Mouse (Mus musculus) kidney, postnatal 36 days (tissue): ENCODE measurements around the gene Kcna2.

Experiments used
- DNase-seq, 2 experiments: peaks; one replicate each; pipeline ENCODE4 v3.0.0; 2021 to 2022; ENCODE audit warnings: mixed read lengths in 2 of 2

Gene Kcna2

DNA sequence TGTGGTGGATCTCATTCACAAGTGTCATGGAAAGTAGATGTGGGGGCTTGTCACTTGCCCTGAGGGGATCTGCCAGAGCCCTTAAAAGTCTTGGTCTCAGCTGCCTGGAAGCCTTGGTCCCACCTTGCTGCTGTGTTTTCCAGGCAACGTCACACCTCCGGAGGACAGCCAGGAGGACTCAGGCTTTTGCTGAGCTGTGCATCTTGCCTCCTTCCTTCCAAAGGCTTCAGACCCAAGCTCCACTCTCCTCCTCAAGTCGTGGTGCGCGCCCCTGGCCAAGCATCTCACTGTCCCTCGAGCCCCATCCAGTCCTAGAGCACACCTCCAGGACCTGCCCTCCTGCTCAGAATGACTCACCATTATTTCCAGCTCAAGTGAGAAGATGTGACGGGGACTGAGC is 2.1 kb downstream of the Kcna2 start:
- DNase-seq: no peak

DNA sequence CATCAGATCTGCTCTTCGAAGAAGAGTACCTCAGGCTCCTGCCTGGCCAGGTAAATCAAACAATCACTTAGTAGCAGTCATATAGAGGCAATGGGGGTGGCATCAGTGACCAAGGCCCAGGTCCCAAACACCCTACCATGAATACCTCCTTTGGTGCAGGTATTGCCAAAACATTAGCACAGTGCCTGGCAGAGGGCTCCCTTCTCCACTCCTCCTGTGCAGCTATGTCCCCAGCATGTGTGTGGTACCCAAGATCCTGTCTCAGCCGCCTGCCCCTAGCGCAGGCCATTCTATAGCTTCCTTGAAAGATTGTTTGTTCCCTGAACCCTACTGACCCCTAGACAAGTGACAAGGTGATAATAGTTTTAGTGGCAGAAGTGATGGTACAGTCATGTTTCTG is 2.5 kb downstream of the Kcna2 start:
- no peak for DNase-seq

DNA sequence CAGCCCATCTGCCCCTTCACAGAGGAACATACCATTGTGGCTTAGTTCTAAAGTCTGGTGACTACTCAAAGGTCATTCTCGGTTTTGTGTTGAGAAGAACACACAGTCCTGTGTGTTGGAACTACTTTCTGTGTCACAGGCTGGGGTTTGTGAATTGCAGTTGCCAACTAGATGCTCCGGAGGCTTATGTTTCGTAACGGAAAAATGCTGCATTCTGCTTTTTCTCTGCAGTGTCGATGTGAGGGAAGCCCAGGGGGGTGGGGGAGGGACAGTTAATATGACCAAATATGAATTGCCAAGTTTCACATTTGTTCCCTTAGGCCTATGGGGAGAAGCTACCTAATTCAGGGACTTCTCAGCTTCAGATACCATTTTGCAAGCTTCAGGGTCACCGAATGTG is 5.0 kb downstream of the Kcna2 start:
- DNase-seq: no peak

DNA sequence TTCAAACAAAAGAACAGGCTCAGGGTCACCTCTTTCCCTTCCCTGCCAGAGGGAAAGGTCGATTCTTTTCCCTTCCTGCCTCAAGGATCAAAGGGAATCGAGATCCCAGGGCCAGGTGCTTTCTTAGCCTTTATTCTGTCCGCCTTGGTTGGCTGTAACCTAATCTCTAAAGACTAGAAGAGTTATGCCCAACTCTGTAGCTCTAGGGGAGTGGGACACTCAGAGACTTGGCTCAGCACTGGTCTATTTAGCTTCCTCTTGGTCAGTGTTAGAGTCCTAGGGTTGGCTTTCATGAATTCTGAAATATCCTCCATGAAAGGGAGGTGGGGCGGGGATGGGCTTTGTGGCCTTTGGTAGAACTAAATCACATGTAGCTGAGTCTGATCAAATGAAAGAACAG is 11.6 kb downstream of the Kcna2 start:
- no peak for DNase-seq

DNA sequence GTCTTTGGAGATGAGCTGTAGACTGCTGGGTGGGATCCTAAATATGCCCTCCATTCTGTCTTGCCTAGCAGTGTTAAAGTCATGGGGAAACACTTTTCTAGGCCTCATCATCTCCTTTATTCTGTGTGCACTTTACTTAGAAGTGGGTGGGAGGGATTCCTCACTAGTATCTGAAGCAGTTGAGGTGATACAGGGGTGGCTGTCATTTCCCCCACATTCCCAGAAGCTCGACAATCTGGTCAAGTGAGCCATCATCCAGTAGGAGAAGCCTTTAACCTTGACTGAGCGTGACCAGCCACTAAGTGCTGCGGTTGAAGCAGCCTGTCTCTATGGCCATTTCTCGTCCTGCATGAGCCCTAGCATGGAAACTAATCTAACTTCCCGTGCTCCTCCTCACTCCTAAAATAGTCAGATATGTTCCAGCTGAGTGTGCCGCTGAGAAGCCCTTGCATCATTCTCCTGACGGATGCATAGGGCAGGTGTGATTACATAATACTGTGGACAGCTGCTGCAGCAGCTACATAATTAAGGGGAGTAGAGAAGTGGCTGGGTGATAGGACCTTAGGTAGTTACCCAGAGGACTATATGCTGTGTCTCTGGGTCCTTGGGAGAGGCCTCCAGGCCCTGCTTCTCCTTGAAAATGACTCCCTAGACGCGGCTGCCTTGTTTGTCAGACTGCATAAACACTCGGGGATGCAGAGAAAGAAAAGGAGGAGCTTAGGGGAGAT is 12.2 kb downstream of the Kcna2 start:
- no peak for DNase-seq

DNA sequence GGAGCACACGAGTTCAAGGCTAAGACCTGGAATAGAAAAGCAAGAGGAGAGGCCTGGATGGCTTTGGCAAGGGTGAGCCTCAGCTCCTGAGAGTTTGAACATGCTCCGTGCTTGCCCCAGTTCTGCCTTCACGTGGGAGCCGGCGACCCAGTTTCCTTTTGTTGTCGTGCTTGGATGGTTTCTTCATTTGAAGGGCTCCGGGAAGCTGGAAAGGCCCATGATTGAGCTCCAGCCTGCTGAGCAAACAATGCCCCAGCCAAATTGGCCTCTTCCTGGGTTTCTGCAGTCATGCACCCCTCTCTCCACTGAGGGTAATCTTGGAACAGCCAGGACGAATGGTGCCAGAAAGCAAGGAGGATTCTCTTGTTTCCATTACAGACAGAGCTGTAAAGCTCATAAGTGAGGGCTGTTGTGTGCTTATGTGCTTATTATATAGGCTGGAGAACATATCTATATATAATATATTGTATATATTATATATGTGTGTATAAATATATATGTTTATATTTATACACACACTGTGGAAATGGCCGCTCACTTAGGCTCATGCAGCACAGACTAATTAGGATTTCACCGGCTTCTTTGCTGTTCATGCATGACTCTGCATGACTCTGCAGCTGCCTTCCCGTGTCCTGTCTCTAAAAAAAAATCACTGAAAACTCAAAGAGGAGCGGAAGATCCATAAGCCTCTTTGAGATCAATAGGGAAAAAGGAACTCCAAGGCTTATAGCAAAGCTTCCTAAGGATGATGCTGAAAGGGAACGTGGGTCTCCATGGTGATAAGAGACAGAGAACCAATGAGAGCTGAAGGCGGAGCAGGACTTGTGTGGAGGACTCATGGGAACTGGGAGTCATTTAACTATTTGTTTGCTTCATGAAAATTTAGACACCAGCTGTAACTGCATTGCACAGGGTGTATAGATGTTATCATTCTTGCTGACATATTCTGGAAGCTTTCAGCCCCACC is 13.1 kb downstream of the Kcna2 start:
- no peak for DNase-seq

- no peak for DNase-seq
Observed at GRCm38 (mm10) chr3:107114941-107115340, 14.0 kb downstream of the Kcna2 start.

- DNase-seq: no peak
Observed at GRCm38 (mm10) chr3:107115746-107116145, 14.8 kb downstream of the Kcna2 start.

GRCm38 (mm10) chr3:107119864-107120564 is 19.1 kb downstream of the Kcna2 start:
- DNase-seq: no peak

- no peak for DNase-seq
Observed at GRCm38 (mm10) chr3:107122306-107122705, 21.4 kb downstream of the Kcna2 start.

DNA sequence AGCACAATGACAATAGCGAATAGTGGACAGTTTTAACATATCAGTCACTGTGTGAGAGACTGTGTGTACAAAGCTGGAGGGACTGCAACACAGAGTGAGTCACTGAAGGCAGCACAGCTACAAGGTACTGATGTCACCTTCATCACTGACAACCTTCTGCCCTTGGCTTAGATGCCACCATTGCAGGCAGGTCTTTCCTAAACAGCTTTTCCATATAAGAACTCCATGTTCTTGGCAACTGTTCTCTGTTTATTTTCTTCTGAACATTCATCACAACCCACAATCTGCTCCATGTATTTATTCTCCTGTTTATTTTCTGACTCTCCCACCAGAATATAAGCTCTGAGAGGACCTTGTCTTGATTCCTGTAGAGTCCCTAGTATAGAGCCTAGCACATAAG is 26.7 kb downstream of the Kcna2 start:
- no peak for DNase-seq

DNA sequence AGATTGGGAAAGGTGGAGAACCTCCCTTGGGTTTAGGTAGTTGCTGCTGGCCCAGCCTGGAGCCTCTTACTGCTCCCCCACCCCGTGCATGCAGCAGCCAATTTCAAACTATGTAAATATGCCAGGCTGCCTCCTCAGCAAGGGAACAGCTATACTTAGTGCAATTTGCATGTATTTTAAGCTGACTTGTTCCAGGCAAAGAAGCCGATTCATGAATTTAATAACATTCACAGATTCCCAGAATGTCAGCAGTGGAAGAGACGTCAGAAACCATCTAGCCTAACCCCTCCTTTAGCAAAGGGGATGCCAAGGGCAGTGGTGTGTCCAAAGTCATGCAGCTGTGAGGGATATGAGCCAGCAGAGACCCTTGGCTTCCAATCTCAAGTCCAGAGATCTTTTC is 27.5 kb downstream of the Kcna2 start:
- DNase-seq: no peak

GRCm38 (mm10) chr3:107129251-107129650 is 28.3 kb downstream of the Kcna2 start:
- DNase-seq: no peak

- peak; percentile 31 to 66 for DNase-seq
Observed at GRCm38 (mm10) chr3:107130661-107131326, 29.8 kb downstream of the Kcna2 start.

DNA sequence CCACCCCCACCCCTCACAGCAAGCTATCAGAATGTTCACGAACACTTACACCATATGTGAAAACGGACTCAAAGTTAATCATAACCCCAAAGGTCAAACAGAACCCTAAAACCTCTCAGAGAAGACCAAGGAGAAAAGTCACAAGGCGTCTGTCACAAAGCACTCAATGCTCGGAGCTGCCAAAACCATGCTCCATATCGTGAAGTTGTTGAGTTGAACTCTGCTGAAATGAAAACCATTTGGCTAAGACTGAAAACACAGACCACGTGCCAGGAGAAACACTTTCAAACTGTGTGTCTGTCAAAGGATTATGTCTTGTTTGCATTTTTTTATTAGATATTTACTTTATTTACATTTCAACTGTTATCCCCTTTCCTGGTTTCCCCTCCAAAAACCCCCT is 30.9 kb downstream of the Kcna2 start:
- no peak for DNase-seq

DNA sequence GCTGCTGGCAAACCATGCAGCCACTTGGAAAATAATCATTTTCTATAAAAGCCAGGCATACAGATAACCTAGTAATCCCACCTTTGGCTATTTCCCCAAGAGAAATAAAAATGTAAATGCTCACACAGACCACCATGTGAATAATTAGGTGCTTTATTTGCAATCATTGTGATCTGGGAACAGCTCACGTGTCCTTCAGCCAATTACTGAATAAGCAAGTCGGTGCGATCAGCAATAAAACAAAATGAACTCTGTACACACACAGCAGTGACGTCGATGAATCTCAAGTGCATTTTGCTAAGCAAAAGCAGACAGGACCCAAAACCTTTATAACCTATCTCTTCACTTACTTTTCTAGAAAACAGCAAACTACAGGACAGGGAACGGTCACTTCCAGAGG is 31.7 kb downstream of the Kcna2 start:
- no peak for DNase-seq

DNA sequence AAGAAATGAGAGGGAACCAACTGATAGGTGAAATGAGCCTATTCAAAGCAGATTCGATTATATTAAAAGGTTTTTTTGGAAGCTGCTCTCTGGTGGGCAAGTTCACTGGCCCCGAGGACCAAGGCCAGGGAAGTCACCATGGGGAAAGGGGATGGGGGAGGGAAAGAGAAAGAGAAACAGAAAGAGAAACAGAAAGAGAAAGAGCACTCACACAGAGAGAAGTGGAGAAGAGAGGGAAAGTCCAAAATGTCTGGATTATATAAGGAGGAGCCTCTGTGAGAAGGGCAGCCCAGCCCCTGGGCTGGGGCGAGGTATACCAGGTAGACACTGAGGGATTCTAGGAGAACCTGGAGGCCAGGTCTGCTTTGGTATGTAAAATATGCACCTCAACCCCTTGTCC is 33.5 kb downstream of the Kcna2 start:
- DNase-seq: no peak

- no peak for DNase-seq
Observed at GRCm38 (mm10) chr3:107147126-107147525, 46.2 kb downstream of the Kcna2 start.

DNA sequence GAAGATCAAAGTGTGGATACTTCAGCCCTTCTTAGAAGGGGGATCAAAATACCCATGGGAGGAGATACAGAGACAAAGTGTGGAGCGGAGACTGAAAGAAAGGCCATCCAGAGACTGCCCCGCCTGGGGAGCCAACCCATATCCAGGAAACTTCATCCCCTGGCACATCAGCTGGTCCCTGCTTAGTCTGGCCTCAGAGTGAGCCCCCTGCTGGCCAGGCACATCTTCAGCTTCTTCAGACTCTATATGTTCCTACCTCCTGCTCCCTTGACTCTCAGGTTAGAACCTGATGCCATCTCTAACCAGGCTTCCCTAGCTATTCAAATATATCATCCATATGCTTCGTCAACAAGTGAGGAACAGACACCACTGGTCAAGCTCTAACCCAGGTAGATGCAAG is 48.1 kb downstream of the Kcna2 start:
- DNase-seq: peak; percentile 29 to 76

DNA sequence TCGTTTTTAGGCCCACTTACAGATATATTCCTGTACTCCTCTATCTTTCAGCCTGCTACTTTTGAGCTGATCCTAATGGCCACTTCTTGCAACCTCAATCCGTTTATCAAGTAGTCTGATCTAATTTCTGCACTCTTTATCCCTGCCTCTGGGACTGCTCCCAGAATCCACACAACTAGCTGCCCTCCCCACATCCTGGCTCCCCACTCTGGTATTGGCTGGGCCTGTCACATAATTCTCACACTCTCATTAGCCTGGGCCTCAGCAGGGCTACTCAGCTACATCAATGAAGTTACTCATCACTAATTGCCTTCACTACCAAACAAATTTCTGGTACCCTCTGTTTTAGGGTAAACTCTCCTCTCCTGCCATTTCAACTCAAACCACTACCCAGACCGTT is 49.5 kb downstream of the Kcna2 start:
- DNase-seq: no peak

DNA sequence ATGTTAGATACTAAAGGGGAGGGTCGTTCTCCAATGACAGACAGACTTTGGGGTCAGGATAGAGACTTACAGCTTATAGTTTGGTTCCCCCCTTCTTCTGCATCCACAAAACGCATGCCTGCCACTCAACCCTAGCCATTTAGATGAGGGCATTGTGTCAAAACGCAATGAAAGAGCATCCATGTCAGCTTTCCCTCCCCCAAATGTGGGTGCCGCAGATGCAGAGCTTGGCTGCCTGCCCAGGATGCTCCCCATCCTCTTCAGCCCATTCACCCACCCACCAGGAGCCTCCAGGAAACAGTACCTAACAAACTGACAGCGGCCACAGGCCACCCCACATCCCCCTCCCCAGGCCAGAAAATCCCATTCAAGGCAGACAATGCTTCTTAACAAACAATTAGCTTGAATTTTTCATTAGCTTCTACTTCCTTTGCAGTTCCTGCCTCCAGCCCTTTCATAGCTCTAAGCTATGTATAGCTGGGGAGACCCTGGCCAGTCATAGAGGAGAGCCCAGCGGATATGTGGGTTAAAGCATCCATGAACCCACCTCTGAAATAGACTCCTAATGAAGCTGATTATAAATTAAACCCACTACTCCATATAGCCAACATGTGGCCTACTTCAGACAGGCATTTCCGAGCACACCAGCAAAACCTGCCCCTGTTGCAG is 50.1 kb downstream of the Kcna2 start:
- DNase-seq: no peak
